Mouse (Mus musculus): Measurements from ENCODE around the gene Gorasp1. TPM values are rescaled to one million over a fixed set of nuclear protein-coding genes. Genes with fewer than 3 reads are reported as not detected.

The Gorasp1 gene
- polyA plus RNA-seq, 1 experiment from 2014 or later: 25.7 TPM

DNA sequence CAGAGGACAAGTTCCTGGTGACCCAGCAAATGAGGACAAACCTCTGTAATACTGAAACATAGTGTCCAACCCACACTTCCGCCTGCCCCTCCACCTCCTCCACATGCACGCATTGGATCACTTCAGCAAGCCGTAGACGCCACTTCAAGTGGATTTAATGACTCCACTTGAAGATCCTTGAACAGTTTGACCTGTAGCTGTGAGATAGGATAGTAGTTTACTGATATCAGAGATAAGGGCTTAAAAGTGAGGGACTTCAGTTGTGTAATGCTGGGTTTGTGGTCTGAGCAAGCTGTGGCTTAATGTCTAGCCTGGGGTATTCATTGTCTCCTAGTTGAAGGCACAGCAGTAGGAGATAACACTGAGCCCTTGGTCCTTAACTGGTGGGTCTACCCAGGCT, 13.9 kb downstream of the Gorasp1 start:
- H3K9me3 ChIP-seq (replicated peaks): no peaks in the 10 kb centered on the region

DNA sequence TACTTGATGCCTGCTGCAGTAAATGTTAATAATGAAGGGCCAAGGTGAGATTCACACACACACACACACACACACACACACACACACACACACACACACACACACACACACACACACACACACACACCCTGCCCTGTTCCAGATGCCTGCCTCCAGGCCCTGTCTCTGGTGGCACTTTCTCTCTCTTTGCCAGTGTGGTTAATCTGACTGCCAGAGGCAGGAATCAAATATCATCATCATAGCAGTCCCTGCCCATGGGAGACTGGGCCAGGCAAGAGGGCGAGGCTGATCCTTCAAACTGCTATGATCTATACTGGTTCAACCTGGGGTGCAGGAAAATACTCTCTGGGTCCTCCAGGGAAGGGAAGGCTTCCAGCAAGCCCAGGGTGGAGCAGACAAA, 17.5 kb downstream of the Gorasp1 start:
- ATAC-seq (ENCODE audit: low FRiP score): no peak
- WGBS: 95% methylated on average over 1 of the region's 1 CpGs
- Histone ChIP-seq H3K4me1 (no peaks in the 10 kb centered on the region), H3K9ac (replicated peaks) (no peak overlapping the region), H3K4me2 (no peak overlapping the region), H3K27ac (replicated peaks) (no peak overlapping the region), H3K27me3 (replicated peaks) (no peaks in the 10 kb centered on the region), H3K36me3 (peaks cover 87% of the 10 kb centered on the region), H3K9me3 (replicated peaks) (no peaks in the 10 kb centered on the region), H3K4me3 (replicated peaks) (no peak overlapping the region)

More for the DNA sequence above, 13.9 kb downstream of the Gorasp1 start:
- no peaks in the 10 kb centered on the region for H3K27me3 ChIP-seq (replicated peaks)
- no peak for ATAC-seq (ENCODE audit: low FRiP score)
- WGBS: 94% methylated on average over 4 of the region's 4 CpGs
- no peak overlapping the region for H3K4me3 ChIP-seq (replicated peaks)
- H3K36me3 ChIP-seq: peaks cover 88% of the 10 kb centered on the region
- no peak overlapping the region for H3K4me2 ChIP-seq
- H3K9ac ChIP-seq (replicated peaks): no peak overlapping the region
- H3K4me1 ChIP-seq: no peaks in the 10 kb centered on the region
- H3K27ac ChIP-seq (replicated peaks): no peak overlapping the region

DNA sequence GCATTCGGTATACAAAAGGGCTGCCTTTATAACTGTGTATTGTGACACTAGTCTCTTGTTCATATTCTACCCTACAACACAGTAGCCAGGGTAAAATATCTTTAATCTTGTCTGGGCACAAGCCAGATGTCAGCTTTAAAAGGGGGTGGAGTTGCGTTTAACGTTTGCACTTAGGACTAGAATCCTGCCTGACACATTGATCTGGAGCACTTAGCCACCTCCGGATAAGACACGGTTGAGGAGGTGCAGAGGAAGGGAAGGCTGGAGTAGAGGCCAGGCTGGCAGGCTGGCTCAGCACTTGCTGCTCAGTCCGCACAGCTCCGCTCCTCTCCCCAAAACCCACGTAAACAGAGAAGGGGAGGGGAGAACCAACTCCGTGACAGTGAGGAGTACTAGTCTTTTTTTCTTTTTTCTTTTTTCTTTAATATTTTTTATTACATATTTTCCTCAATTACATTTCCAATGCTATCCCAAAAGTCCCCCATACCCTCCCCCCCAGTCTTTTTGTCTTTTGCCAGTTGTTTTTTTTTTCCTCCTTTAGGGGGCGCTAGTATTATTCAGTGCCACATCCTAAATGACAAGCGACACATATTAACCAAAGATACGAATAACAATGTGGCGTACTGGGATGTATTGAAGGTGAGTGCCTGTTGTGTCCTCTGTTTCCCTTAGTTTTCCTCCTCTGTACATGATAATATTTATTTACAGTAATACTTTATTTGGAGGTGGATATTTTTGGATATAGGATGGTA, 24.1 kb downstream of the Gorasp1 start:
- H3K27me3 ChIP-seq (replicated peaks): no peaks in the 10 kb centered on the region
- WGBS: 80% methylated on average over 13 of the region's 13 CpGs
- H3K27ac ChIP-seq (replicated peaks): no peak overlapping the region
- peaks cover 90% of the 10 kb centered on the region for H3K36me3 ChIP-seq
- H3K9ac ChIP-seq (replicated peaks): no peak overlapping the region
- no peak overlapping the region for H3K4me3 ChIP-seq (replicated peaks)
- ATAC-seq (ENCODE audit: low FRiP score): no peak
- no peak overlapping the region for H3K4me2 ChIP-seq
- no peaks in the 10 kb centered on the region for H3K4me1 ChIP-seq
- H3K9me3 ChIP-seq (replicated peaks): no peaks in the 10 kb centered on the region

GRCm38 (mm10) chr9:119909931-119910330, 27.4 kb downstream of the Gorasp1 start:
- H3K9me3 ChIP-seq (replicated peaks): no peaks in the 10 kb centered on the region
- H3K4me2 ChIP-seq: no peak overlapping the region
- H3K4me1 ChIP-seq: no peaks in the 10 kb centered on the region
- peaks cover 91% of the 10 kb centered on the region for H3K36me3 ChIP-seq
- WGBS: 95% methylated on average over 3 of the region's 3 CpGs
- H3K27ac ChIP-seq (replicated peaks): no peak overlapping the region
- no peaks in the 10 kb centered on the region for H3K27me3 ChIP-seq (replicated peaks)
- no peak overlapping the region for H3K9ac ChIP-seq (replicated peaks)
- H3K4me3 ChIP-seq (replicated peaks): no peak overlapping the region
- ATAC-seq (ENCODE audit: low FRiP score): no peak

DNA sequence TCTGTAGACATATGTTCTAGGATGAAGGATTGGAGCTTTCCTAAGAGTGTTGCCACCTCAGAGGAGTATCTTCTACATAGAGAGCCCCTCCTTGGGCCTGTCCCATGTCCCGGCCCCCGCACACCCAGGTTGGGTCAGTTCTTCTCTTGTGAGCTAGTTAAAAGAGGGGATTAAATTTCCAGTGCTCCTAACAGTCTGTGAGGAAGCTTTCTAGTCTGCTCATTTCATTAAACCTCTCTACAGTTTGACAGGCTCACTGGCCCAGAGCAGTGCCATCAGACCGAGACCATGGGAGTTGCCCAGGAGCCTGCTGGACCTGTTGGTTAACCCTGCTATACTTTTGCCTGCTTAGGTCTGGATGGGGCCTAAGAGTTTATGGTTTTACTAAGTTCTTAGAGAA, 28.7 kb downstream of the Gorasp1 start:
- 97% methylated on average over 3 of the region's 3 CpGs for WGBS
- no peaks in the 10 kb centered on the region for H3K9me3 ChIP-seq (replicated peaks)
- H3K27me3 ChIP-seq (replicated peaks): no peaks in the 10 kb centered on the region
- no peak for ATAC-seq (ENCODE audit: low FRiP score)
- H3K4me2 ChIP-seq: no peak overlapping the region
- H3K4me3 ChIP-seq (replicated peaks): no peak overlapping the region
- H3K27ac ChIP-seq (replicated peaks): no peak overlapping the region
- no peak overlapping the region for H3K9ac ChIP-seq (replicated peaks)
- peaks cover 91% of the 10 kb centered on the region for H3K36me3 ChIP-seq
- no peaks in the 10 kb centered on the region for H3K4me1 ChIP-seq

DNA sequence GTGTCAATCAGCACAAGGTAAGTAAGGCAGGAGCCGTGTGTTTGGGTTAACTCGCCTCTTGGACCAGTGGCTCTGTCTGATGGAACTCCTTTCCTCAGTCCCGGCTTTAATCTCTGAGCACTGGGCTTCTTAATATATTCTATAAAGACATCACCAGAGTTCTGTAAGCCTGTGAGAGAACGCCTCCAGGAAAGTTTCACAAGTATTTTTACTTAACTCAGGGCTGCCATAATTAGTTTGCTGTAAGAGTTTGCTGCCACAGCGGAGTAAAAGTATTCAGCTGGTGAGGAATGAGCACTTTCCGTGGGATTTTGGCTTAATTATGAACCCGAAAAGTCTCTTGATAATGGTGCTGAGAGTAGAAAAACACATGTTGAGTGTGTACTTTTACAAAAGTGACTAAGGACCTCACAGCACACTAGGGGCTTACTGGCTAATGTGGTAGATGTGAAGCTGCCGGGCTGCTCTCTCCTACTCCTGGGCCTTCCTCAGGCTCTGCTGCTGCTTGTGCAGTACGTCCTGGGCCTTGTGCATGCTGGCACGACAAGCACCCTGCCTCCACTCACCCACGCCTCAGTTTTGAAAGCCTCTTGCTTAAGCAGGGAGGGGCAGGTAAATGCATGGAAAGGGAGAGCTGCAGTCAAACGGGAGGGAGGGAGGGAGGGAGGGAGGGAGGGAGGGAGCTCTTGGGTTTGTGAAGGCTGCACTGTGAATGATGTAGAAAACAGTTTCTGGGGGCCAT, 34.8 kb downstream of the Gorasp1 start:
- WGBS: 88% methylated on average over 12 of the region's 12 CpGs
- Histone ChIP-seq H3K9ac (replicated peaks) (no peak overlapping the region), H3K4me2 (no peak overlapping the region), H3K9me3 (replicated peaks) (no peaks in the 10 kb centered on the region), H3K36me3 (peaks cover 60% of the 10 kb centered on the region), H3K4me3 (replicated peaks) (no peak overlapping the region), H3K27me3 (replicated peaks) (no peaks in the 10 kb centered on the region), H3K27ac (replicated peaks) (no peak overlapping the region), H3K4me1 (no peaks in the 10 kb centered on the region)
- ATAC-seq (ENCODE audit: low FRiP score): no peak

GRCm38 (mm10) chr9:119899446-119899845, 37.9 kb downstream of the Gorasp1 start:
- H3K36me3 ChIP-seq: peaks cover 31% of the 10 kb centered on the region
- ATAC-seq (ENCODE audit: low FRiP score): no peak
- WGBS: 94% methylated on average over 2 of the region's 2 CpGs

DNA sequence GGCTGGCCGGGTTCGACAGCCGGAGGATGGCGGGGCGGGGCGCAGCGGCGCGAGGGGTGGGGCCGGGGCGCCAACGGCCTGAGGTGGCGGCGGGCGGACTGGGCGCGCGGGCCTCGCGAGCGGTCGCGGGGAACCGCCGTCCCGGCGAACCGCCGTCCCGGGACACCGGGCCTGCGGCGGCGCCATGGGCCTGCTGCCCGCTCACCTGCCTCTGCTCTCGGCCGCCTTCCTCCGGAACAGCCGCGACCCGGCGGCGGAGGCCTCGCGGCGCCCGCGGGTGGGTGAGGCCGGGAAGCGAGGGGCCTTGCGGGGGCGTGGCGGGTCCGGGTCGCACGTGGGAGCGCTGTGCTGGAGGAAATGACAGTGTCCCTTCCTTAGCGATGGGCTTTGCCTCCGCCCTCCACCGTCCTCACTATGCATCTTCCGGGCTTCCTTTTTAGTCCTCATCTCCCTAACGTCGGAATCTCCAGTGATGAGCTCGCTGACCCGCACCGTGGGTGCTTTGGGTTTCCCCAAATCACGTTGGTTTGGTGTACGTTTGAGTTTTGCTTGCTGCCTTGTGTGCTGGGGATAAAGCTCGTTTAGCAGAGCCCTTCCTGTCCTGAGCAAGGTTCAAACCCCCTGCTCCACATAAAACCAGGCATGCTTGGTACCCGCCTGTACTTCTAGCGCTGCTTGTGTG, 42.2 kb downstream of the Gorasp1 start:
- peak overlapping the region; percentile 94 for H3K4me3 ChIP-seq (replicated peaks)
- peak overlapping the region; percentile 88 for H3K4me2 ChIP-seq
- no peaks in the 10 kb centered on the region for H3K9me3 ChIP-seq (replicated peaks)
- H3K36me3 ChIP-seq: peaks cover 4% of the 10 kb centered on the region; the same call in 1 of the 2 replicates
- WGBS: 1% methylated on average over 41 of the region's 71 CpGs
- H3K27ac ChIP-seq (replicated peaks): peak overlapping the region; percentile 88
- peak overlapping the region; percentile 79 for H3K9ac ChIP-seq (replicated peaks)
- peak; percentile 81 for ATAC-seq (ENCODE audit: low FRiP score)
- H3K27me3 ChIP-seq (replicated peaks): no peaks in the 10 kb centered on the region; the same call in 1 of the 2 replicates
- H3K4me1 ChIP-seq: peaks cover 20% of the 10 kb centered on the region

More at GRCm38 (mm10) chr9:119899446-119899845, 37.9 kb downstream of the Gorasp1 start:
- Histone ChIP-seq H3K9me3 (replicated peaks) (no peaks in the 10 kb centered on the region), H3K4me3 (replicated peaks) (no peak overlapping the region), H3K27ac (replicated peaks) (no peak overlapping the region), H3K4me1 (peaks cover 16% of the 10 kb centered on the region), H3K27me3 (replicated peaks) (no peaks in the 10 kb centered on the region), H3K4me2 (no peak overlapping the region), H3K9ac (replicated peaks) (no peak overlapping the region)

- Histone ChIP-seq H3K36me3 (peaks cover under 1% of the 10 kb centered on the region; the same call in 1 of the 2 replicates), H3K4me1 (peaks cover 21% of the 10 kb centered on the region), H3K27ac (replicated peaks) (peak within 1 kb of the TSS; percentile 88), H3K9me3 (replicated peaks) (no peaks in the 10 kb centered on the region), H3K4me2 (peak within 1 kb of the TSS; percentile 88), H3K27me3 (replicated peaks) (no peaks in the 10 kb centered on the region; the same call in 1 of the 2 replicates), H3K4me3 (replicated peaks) (peak within 1 kb of the TSS; percentile 94), H3K9ac (replicated peaks) (peak within 1 kb of the TSS; percentile 79)
- WGBS: 4% methylated on average over 34 of the region's 34 CpGs
- peak; percentile 99 for ATAC-seq (ENCODE audit: low FRiP score)
Measured at GRCm38 (mm10) chr9:119894339-119895009, 42.9 kb downstream of the Gorasp1 start, which contains the start of gene Wdr48. TSS of gene Wdr48 (plus strand) at chr9:119894878.

- H3K9me3 ChIP-seq (replicated peaks): no peaks in the 10 kb centered on the region
- H3K4me3 ChIP-seq (replicated peaks): no peak overlapping the region
- WGBS: 84% methylated on average over 5 of the region's 5 CpGs
- no peaks in the 10 kb centered on the region; the same call in 1 of the 2 replicates for H3K27me3 ChIP-seq (replicated peaks)
- no peaks in the 10 kb centered on the region for H3K36me3 ChIP-seq
- H3K4me1 ChIP-seq: peaks cover 27% of the 10 kb centered on the region
- H3K4me2 ChIP-seq: peak overlapping the region; percentile 88
- ATAC-seq (ENCODE audit: low FRiP score): no peak
- H3K9ac ChIP-seq (replicated peaks): no peak overlapping the region
- no peak overlapping the region for H3K27ac ChIP-seq (replicated peaks)
Measured at GRCm38 (mm10) chr9:119893881-119894280, 43.5 kb downstream of the Gorasp1 start.

- Histone ChIP-seq H3K4me2 (no peak overlapping the region), H3K27me3 (replicated peaks) (no peaks in the 10 kb centered on the region; the same call in 1 of the 2 replicates), H3K4me1 (peaks cover 21% of the 10 kb centered on the region), H3K36me3 (no peaks in the 10 kb centered on the region), H3K4me3 (replicated peaks) (no peak overlapping the region), H3K9ac (replicated peaks) (no peak overlapping the region), H3K9me3 (replicated peaks) (no peaks in the 10 kb centered on the region), H3K27ac (replicated peaks) (no peak overlapping the region)
- 60% methylated on average over 2 of the region's 2 CpGs for WGBS
- no peak for ATAC-seq (ENCODE audit: low FRiP score)
Measured at GRCm38 (mm10) chr9:119890692-119891091, 46.7 kb downstream of the Gorasp1 start.

Data from neural tube, embryonic 15.5 days (tissue).